Mouse (Mus musculus): Measurements from ENCODE around the gene Wee2. TPM values are rescaled to one million over a fixed set of nuclear protein-coding genes. Genes with fewer than 3 reads are reported as not detected.

Wee2 gene
- polyA plus RNA-seq, 1 experiment from 2014 or later: 0.06 TPM

DNA sequence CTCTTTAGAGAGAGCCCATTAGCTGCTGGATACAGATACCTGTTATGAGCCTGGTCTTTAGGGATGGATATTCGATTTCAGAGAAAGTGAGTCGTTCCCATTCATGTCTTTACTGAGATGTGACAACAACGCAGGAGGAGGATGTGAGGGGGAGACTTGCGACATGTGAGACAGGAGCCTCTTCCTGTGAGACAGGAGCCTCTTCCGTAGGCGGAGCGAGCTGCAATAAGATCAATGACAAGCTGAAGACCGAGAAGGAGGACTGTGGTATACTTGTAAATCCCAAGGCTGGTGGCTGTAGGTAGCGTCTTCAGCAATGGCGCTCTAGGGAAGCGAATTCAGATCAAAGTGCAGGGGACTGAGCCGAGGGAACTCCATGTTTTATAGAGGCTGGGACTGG is 843 bp downstream of the Wee2 start:
- 22% methylated on average over 12 of the region's 12 CpGs for WGBS
- Histone ChIP-seq H3K27ac (no peak overlapping the region), H3K36me3 (no peaks in the 10 kb centered on the region), H3K4me2 (peak overlapping the region; percentile 34), H3K9me3 (replicated peaks) (no peaks in the 10 kb centered on the region), H3K9ac (no peak overlapping the region), H3K4me3 (replicated peaks) (no peak overlapping the region), H3K4me1 (peaks cover 13% of the 10 kb centered on the region), H3K27me3 (peaks cover 28% of the 10 kb centered on the region; the same call in 1 of the 2 replicates)
- ATAC-seq (replicated peaks; ENCODE audit: low FRiP score): no peak

DNA sequence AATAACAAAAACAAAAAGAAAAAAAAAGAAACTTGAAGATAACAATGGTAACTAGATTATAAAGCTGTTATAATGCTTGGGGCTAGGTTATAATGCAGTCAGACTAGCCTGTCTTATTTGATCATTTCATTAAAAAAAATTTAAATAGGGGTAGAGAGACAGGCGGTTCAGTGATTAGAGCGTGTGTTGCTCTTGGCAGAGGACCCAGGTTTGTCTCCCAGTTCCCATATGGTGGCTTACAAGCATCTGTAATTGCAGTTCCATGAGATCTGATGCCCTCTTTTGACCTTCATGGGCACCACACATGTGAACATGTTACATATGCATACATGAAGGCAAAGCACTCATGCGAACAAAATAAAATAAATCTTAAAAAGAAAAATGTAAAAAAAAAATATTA is 2.4 kb downstream of the Wee2 start:
- H3K27ac ChIP-seq: no peak overlapping the region
- peaks cover 6% of the 10 kb centered on the region; the same call in 1 of the 2 replicates for H3K4me1 ChIP-seq
- no peaks in the 10 kb centered on the region for H3K9me3 ChIP-seq (replicated peaks)
- no peak overlapping the region for H3K4me2 ChIP-seq
- H3K9ac ChIP-seq: no peak overlapping the region
- 77% methylated on average over 3 of the region's 3 CpGs for WGBS
- no peak for ATAC-seq (replicated peaks; ENCODE audit: low FRiP score)
- H3K27me3 ChIP-seq: peaks cover 35% of the 10 kb centered on the region
- H3K36me3 ChIP-seq: no peaks in the 10 kb centered on the region
- no peak overlapping the region for H3K4me3 ChIP-seq (replicated peaks)

DNA sequence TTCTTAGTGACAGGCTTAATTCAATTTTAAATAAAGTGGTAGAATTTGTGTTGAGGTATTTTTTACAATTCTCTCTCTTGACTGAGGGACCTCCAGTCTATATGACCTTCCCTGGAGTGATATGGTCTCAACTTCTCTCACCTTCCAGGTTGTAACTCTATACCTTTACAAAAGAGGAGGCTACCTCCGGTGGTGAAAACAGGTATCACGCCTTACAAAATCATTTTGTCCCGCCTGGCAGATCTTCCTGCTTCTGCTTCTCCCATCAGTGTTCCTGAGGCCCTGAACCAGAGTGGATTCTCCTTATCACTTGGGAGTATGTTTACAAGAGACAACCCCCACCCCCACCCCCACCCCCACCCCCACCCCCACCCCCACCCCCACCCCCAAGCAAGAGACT is 2.9 kb downstream of the Wee2 start:
- no peak overlapping the region for H3K27ac ChIP-seq
- peaks cover 39% of the 10 kb centered on the region for H3K27me3 ChIP-seq
- H3K4me2 ChIP-seq: no peak overlapping the region
- no peak overlapping the region for H3K4me3 ChIP-seq (replicated peaks)
- 43% methylated on average over 3 of the region's 3 CpGs for WGBS
- 0 out of 2 replicates have a peak, but pooled peaks cover 4% of the 10 kb centered on the region for H3K4me1 ChIP-seq
- no peak overlapping the region for H3K9ac ChIP-seq
- H3K9me3 ChIP-seq (replicated peaks): no peaks in the 10 kb centered on the region
- no peaks in the 10 kb centered on the region for H3K36me3 ChIP-seq
- ATAC-seq (replicated peaks; ENCODE audit: low FRiP score): no peak

DNA sequence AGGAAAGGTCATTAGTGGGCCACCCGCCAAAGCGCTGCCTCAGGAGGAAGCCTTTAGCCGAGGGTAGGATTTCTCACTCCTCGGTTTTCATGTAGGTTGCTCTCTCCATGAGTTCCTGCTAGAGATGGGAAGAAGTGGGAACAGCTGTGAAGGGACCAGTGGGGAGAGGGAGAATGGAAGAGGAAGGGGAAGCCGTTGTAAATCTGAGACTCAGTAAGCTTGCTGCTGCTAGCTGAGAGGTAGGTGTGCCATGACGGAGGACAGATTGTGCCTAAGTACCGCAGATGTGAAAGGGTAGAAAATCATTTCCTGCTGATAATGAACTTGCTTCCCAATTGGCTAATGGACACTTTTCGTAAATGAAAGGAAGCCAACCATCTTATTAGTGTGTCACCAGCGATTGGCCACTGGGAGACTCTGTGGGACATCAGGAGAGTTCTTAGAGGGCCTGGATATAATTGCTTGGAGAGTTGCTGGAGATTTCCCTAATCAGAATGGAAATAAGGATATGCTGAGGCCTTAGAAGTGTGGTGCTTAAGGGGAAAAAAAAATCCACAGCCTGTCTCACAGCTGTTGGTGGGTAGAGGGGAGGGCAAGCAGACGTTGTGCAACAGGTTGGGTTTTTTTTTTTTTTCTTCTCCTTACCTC is 4.5 kb downstream of the Wee2 start:
- H3K4me3 ChIP-seq (replicated peaks): no peak overlapping the region
- WGBS: 25% methylated on average over 10 of the region's 10 CpGs
- H3K9me3 ChIP-seq (replicated peaks): no peaks in the 10 kb centered on the region
- 0 out of 2 replicates have a peak, but pooled peaks cover 4% of the 10 kb centered on the region for H3K4me1 ChIP-seq
- H3K36me3 ChIP-seq: no peaks in the 10 kb centered on the region
- peaks cover 32% of the 10 kb centered on the region for H3K27me3 ChIP-seq
- no peak overlapping the region for H3K27ac ChIP-seq
- no peak overlapping the region for H3K4me2 ChIP-seq
- no peak for ATAC-seq (replicated peaks; ENCODE audit: low FRiP score)
- no peak overlapping the region for H3K9ac ChIP-seq

DNA sequence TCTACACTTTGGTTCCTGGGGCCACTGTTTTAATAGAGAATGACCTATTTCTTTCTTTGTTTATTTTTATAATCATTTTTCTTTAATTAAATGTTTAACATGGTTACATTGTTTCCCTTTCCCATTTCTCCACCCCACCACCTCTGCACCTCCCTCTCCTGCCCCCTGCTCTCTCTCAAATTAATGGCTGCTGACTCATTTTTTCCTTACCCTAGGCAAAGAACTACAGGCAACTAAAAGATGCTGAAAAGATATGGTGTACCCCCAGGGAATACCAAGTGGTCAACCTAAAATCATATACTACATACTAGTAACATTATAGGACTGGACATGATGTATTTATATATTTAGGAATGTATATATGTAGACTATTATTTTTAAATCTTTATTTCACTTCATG is 9.7 kb downstream of the Wee2 start:
- Histone ChIP-seq H3K9me3 (replicated peaks) (no peaks in the 10 kb centered on the region), H3K4me2 (no peak overlapping the region), H3K4me3 (replicated peaks) (no peak overlapping the region), H3K27me3 (peaks cover 14% of the 10 kb centered on the region; the same call in 1 of the 2 replicates), H3K4me1 (no peaks in the 10 kb centered on the region), H3K27ac (no peak overlapping the region), H3K36me3 (no peaks in the 10 kb centered on the region), H3K9ac (no peak overlapping the region)
- ATAC-seq (replicated peaks; ENCODE audit: low FRiP score): no peak

DNA sequence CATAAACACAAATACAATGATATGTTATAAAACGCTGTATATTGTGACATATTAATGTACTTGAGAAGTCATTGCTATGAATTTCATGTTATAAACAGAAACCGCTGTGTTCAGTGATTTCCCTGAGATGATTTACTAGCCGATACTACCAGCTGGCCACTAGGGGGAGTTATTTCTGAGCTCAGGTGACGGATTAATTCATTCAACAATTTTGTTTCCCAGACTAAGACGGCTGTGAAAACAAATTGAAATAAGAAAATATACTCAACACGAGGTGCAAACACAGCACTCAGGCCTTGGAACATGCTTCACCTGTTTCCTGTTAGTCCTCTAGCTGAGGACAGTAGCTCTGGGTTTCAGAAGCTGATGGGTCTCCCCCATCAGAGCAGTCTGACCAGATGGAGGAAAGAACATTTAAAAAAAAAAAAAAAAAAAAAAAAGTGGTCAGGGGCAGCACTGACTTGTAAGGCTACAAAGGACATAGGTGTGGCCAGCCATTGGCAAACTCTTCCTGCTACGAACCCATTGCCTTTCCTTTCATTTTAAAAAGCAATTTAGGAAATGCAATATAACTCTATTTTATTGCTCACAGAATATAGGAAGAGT is 15.7 kb downstream of the Wee2 start:
- ATAC-seq (replicated peaks; ENCODE audit: low FRiP score): no peak
- peaks cover under 1% of the 10 kb centered on the region; the same call in 1 of the 2 replicates for H3K27me3 ChIP-seq
- H3K9me3 ChIP-seq (replicated peaks): no peaks in the 10 kb centered on the region
- no peak overlapping the region for H3K4me2 ChIP-seq
- no peak overlapping the region for H3K27ac ChIP-seq
- no peak overlapping the region for H3K9ac ChIP-seq
- H3K4me3 ChIP-seq (replicated peaks): no peak overlapping the region
- 24% methylated on average over 7 of the region's 7 CpGs for WGBS
- H3K4me1 ChIP-seq: no peaks in the 10 kb centered on the region
- H3K36me3 ChIP-seq: no peaks in the 10 kb centered on the region

DNA sequence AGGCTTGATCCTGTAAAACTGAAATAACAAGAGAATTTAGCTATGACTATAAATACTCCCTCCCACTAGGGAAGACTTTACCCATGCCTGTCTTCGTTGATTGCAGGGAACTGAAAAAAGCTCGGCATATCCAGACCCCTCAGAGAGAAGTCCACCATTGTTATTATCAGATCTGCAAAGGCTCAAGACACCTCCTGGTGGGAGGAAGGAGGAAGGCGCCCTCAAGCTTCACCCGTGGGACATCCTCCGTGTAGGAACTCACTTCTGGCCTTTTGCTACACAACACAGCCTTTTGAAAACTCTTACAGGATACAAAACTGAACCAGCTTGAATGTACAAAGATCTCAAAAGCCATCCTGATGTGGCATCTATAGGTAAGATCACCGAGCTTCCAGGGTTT is 26.8 kb downstream of the Wee2 start:
- H3K27ac ChIP-seq: no peak overlapping the region
- H3K9ac ChIP-seq: no peak overlapping the region
- H3K36me3 ChIP-seq: no peaks in the 10 kb centered on the region
- H3K9me3 ChIP-seq (replicated peaks): no peaks in the 10 kb centered on the region
- peaks cover 7% of the 10 kb centered on the region; the same call in 1 of the 2 replicates for H3K27me3 ChIP-seq
- no peak overlapping the region for H3K4me2 ChIP-seq
- 55% methylated on average over 6 of the region's 6 CpGs for WGBS
- H3K4me1 ChIP-seq: 0 out of 2 replicates have a peak, but pooled peaks cover 2% of the 10 kb centered on the region
- ATAC-seq (replicated peaks; ENCODE audit: low FRiP score): no peak
- H3K4me3 ChIP-seq (replicated peaks): no peak overlapping the region

DNA sequence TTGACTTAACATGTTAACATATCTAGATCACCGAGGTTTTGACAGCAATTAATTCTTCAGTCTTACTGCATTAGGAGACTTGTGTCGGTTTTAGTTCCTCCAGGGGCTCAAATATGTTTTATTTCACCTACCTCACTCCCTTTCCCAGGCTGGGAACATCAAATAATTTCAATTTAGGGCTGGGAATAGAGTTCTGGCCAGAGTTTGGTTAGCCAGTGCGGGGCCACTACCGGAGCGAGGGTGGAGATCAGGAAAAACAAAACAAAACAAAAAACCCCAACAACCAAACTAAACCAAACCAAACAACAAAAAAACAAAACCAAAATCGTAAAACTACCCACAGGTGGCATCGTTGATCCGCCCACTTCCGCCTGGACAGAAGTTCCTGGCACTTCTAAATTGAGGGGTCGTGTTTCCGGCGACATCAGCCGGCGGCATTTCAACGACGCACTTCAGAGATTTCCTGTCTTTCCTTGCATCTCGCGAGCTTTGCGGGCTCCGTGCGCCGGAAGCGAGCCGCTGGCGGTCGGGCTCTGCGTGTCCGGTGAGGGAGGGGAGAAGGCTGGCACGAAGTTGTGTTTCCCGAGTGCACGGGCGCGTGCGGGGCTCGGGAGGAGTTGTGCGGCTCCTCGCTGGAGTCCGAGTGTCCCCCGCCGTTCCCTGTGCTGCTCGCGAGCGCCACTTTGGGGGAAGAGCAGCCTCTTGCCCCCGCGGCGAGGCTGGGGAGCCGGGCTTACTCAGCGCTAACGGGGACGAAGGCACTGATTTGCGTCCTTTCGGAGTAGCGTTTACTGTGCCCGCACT is 32.2 kb downstream of the Wee2 start, which contains the start of gene Ssbp1:
TSS of gene Ssbp1 (plus strand) at position 437 of the 804 bp plus-strand sequence.
- 1% methylated on average over 54 of the region's 54 CpGs for WGBS
- H3K4me1 ChIP-seq: peaks cover 11% of the 10 kb centered on the region
- no peaks in the 10 kb centered on the region for H3K9me3 ChIP-seq (replicated peaks)
- peaks cover 3% of the 10 kb centered on the region; the same call in 1 of the 2 replicates for H3K27me3 ChIP-seq
- H3K4me2 ChIP-seq: peak within 1 kb of the TSS; percentile 68
- H3K4me3 ChIP-seq (replicated peaks): peak within 1 kb of the TSS; percentile 83
- peaks cover 29% of the 10 kb centered on the region for H3K36me3 ChIP-seq
- peak within 1 kb of the TSS; percentile 98 for H3K27ac ChIP-seq
- peak; percentile 98 for ATAC-seq (replicated peaks; ENCODE audit: low FRiP score)
- peak within 1 kb of the TSS; percentile 91 for H3K9ac ChIP-seq

DNA sequence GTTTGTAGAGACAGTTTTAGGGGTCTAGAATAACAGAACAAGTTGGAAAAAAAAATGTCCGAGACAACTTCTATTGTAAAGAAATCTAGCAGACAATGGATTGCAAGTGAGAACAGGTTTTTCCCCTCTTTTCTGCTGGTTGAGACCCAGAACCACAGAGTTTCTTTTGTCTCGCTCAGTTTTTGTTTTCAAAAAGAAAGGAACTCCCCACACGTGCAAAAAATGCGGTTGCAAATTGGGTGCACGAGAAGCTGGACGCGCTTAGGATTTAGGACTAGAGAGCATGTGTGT is 32.8 kb downstream of the Wee2 start:
- Histone ChIP-seq H3K9ac (peak overlapping the region; percentile 91), H3K4me1 (peaks cover 11% of the 10 kb centered on the region), H3K4me2 (peak overlapping the region; percentile 68), H3K27me3 (0 out of 2 replicates have a peak, but pooled peaks cover 3% of the 10 kb centered on the region), H3K9me3 (replicated peaks) (no peaks in the 10 kb centered on the region), H3K36me3 (peaks cover 34% of the 10 kb centered on the region), H3K27ac (peak overlapping the region; percentile 98), H3K4me3 (replicated peaks) (peak overlapping the region; percentile 83)
- no peak for ATAC-seq (replicated peaks; ENCODE audit: low FRiP score)
- WGBS: 0% methylated on average over 7 of the region's 7 CpGs

DNA sequence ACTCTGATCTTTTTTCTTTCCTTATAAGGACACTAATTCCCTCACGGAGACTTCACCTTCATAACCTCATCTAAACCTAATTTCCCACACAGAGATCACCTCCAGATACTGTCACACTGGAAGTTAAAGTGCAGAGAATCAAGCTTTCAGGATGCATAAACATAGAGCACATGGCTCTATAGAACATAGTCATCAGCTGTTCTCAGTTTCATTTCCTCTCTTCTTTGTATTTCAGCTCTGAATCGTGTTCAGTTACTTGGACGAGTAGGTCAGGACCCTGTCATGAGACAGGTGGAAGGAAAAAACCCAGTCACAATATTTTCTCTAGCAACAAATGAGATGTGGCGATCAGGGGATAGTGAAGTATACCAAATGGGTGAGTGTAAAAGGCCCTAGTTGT is 37.2 kb downstream of the Wee2 start:
- no peak for ATAC-seq (replicated peaks; ENCODE audit: low FRiP score)
- no peak overlapping the region for H3K4me2 ChIP-seq
- no peaks in the 10 kb centered on the region for H3K9me3 ChIP-seq (replicated peaks)
- H3K27me3 ChIP-seq: no peaks in the 10 kb centered on the region
- no peak overlapping the region for H3K27ac ChIP-seq
- 78% methylated on average over 4 of the region's 4 CpGs for WGBS
- peaks cover 9% of the 10 kb centered on the region for H3K4me1 ChIP-seq
- H3K9ac ChIP-seq: no peak overlapping the region
- no peak overlapping the region for H3K4me3 ChIP-seq (replicated peaks)
- H3K36me3 ChIP-seq: peaks cover 64% of the 10 kb centered on the region

DNA sequence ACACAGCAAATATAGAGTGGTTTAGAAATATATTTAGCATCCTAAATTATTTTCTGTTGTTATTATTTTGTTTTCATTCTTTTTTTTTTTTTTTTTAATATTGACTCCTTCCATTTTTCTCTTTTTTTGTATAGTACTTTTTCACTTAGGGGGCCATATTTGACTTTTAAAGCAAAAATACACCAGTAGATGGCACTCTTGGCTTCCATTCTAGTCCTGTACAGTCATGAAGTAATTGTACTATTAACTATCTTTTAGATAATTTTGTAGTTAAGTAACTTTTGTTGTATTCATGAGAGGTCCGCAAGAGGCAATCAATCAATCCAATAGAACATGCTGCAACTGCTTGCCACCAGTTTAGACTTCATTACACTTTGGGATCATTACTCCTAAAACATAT is 40.8 kb downstream of the Wee2 start:
- no peak overlapping the region for H3K4me2 ChIP-seq
- H3K9me3 ChIP-seq (replicated peaks): no peaks in the 10 kb centered on the region
- no peak for ATAC-seq (replicated peaks; ENCODE audit: low FRiP score)
- H3K4me1 ChIP-seq: no peaks in the 10 kb centered on the region
- H3K36me3 ChIP-seq: peaks cover 78% of the 10 kb centered on the region
- WGBS: 87% methylated on average over 1 of the region's 1 CpGs
- no peaks in the 10 kb centered on the region for H3K27me3 ChIP-seq
- no peak overlapping the region for H3K4me3 ChIP-seq (replicated peaks)
- no peak overlapping the region for H3K27ac ChIP-seq
- H3K9ac ChIP-seq: no peak overlapping the region

DNA sequence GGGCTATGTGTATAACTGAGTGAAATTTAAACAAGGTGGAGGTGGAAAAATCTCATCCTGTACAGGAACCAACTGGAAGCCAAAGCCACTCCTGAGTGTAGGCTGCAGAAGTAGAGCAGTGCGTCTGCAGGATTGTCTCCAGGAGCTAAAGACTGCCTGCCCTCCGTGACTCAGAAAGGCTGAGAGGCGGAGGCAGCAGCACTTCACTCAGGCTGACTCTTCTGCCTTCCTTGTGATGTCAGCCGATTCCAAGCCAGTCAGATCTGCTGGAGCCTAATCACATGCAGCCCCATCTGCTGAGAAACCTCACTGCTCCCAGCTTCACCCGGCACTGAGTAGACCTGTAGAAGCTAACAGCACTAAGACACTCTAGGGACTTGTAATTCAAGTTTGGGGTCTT is 43.4 kb downstream of the Wee2 start:
- H3K27ac ChIP-seq: no peak overlapping the region
- H3K4me2 ChIP-seq: no peak overlapping the region
- WGBS: 91% methylated on average over 5 of the region's 5 CpGs
- no peak overlapping the region for H3K4me3 ChIP-seq (replicated peaks)
- H3K4me1 ChIP-seq: no peaks in the 10 kb centered on the region
- peaks cover 65% of the 10 kb centered on the region for H3K36me3 ChIP-seq
- ATAC-seq (replicated peaks; ENCODE audit: low FRiP score): no peak
- no peaks in the 10 kb centered on the region for H3K27me3 ChIP-seq
- H3K9me3 ChIP-seq (replicated peaks): no peaks in the 10 kb centered on the region; the same call in 1 of the 2 replicates
- no peak overlapping the region for H3K9ac ChIP-seq

All from kidney, embryonic 15.5 days (tissue).